ENCODE assay signal across 7 mouse cellular contexts in the genomic region with DNA sequence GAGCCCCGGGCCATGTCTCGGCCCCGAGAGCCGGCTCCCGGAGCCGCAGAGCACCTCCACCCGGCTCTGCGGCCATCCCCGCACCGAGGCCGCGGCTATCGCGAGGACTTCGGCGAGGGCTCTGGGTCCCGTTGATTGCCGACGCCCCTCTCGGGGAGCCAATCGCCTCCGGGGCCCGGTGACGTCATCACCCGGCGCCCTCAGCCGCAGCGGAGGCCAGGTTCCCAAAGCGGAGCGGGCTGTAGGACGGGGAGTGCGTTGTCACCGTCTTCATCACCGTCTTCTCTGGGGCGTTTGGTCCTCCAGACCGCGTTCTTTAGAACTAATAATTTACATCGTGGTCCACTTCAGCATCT. TPM values are rescaled to one million over a fixed set of nuclear protein-coding genes. Genes with fewer than 3 reads are reported as not detected.
DNase-seq lines count a peak whose midpoint lies in the region; ATAC-seq and TF ChIP-seq lines count a peak whose summit lies in the region.

A gene (minus strand): TSS at position 123 of the 356 bp plus-strand sequence.

- TF ChIP-seq CTCF in kidney, adult 2 months (conservative IDR thresholded peaks at IDR 0.05; ENCODE audit: insufficient read depth, insufficient read length, low read depth, low read length) = no peak
- no peak for TF ChIP-seq CTCF in spleen, adult 2 months (IDR thresholded peaks at IDR 0.05; ENCODE audit: extremely low read depth, insufficient read depth, insufficient read length, insufficient replicate concordance)

- ATAC-seq in embryonic facial prominence, embryonic 12.5 days (ENCODE audit: insufficient number of reproducible peaks, insufficient read depth, low FRiP score, low TSS enrichment) = peak; percentile 96
- ATAC-seq in limb, embryonic 12.5 days (ENCODE audit: insufficient number of reproducible peaks, insufficient read depth, low FRiP score, low TSS enrichment, low read depth) = peak; percentile 96
- peak; percentile 97 for ATAC-seq in midbrain, embryonic 15.5 days (replicated peaks)

- H3K27me3 ChIP-seq in embryonic facial prominence, embryonic 12.5 days = no peaks in the 10 kb centered on the region
- H3K27me3 ChIP-seq in kidney, adult 2 months (replicated peaks; ENCODE audit: control insufficient read depth, insufficient read depth, low read length) = no peaks in the 10 kb centered on the region
- no peaks in the 10 kb centered on the region for H3K27me3 ChIP-seq in limb, embryonic 12.5 days
- H3K27me3 ChIP-seq in midbrain, embryonic 15.5 days (replicated peaks) = no peaks in the 10 kb centered on the region
- H3K27me3 ChIP-seq in spleen, adult 2 months (ENCODE audit: control insufficient read depth, insufficient read depth, low read length) = no peaks in the 10 kb centered on the region

- TF ChIP-seq POLR2A in kidney, adult 2 months (IDR thresholded peaks at IDR 0.05; ENCODE audit: low read depth, low read length) = peak; percentile 95
- TF ChIP-seq POLR2A in spleen, adult 2 months (IDR thresholded peaks at IDR 0.05; ENCODE audit: low read depth, low read length) = peak; percentile 93

- H3K9me3 ChIP-seq in embryonic facial prominence, embryonic 12.5 days = no peaks in the 10 kb centered on the region
- H3K9me3 ChIP-seq in limb, embryonic 12.5 days = no peaks in the 10 kb centered on the region
- no peaks in the 10 kb centered on the region for H3K9me3 ChIP-seq in midbrain, embryonic 15.5 days

- peaks cover 10% of the 10 kb centered on the region; the same call in 1 of the 2 replicates for H3K4me1 ChIP-seq in embryonic facial prominence, embryonic 12.5 days
- no peaks in the 10 kb centered on the region; the same call in 1 of the 2 replicates for H3K4me1 ChIP-seq in kidney, adult 2 months (ENCODE audit: control insufficient read depth, insufficient read depth, low read length)
- peaks cover 8% of the 10 kb centered on the region for H3K4me1 ChIP-seq in limb, embryonic 12.5 days (replicated peaks)
- peaks cover 27% of the 10 kb centered on the region for H3K4me1 ChIP-seq in midbrain, embryonic 15.5 days
- peaks cover 5% of the 10 kb centered on the region; the same call in 1 of the 2 replicates for H3K4me1 ChIP-seq in spleen, adult 2 months (ENCODE audit: control insufficient read depth, insufficient read depth, insufficient read length)

- H3K27ac ChIP-seq in embryonic facial prominence, embryonic 12.5 days = peak within 1 kb of the TSS; percentile 72
- peak within 1 kb of the TSS; percentile 87 for H3K27ac ChIP-seq in kidney, adult 2 months (ENCODE audit: insufficient read depth, low read depth, low read length)
- peak within 1 kb of the TSS; percentile 80 for H3K27ac ChIP-seq in limb, embryonic 12.5 days
- peak within 1 kb of the TSS; percentile 88 for H3K27ac ChIP-seq in midbrain, embryonic 15.5 days
- H3K27ac ChIP-seq in spleen, adult 2 months (ENCODE audit: insufficient read depth, low read length) = peak within 1 kb of the TSS; percentile 78

- peak within 1 kb of the TSS; percentile 75 for H3K4me2 ChIP-seq in embryonic facial prominence, embryonic 12.5 days (replicated peaks)
- H3K4me2 ChIP-seq in limb, embryonic 12.5 days = peak within 1 kb of the TSS; percentile 80
- peak within 1 kb of the TSS; percentile 66 for H3K4me2 ChIP-seq in midbrain, embryonic 15.5 days

- H3K4me3 ChIP-seq in embryonic facial prominence, embryonic 12.5 days = peak within 1 kb of the TSS; percentile 82
- H3K4me3 ChIP-seq in kidney, adult 2 months (ENCODE audit: insufficient read depth, low read depth, low read length) = peak within 1 kb of the TSS; percentile 90
- peak within 1 kb of the TSS; percentile 92 for H3K4me3 ChIP-seq in limb, embryonic 12.5 days (replicated peaks)
- peak within 1 kb of the TSS; percentile 93 for H3K4me3 ChIP-seq in midbrain, embryonic 15.5 days
- H3K4me3 ChIP-seq in spleen, adult 2 months (ENCODE audit: extremely low read depth, insufficient read depth, insufficient read length) = peak within 1 kb of the TSS; percentile 89

- peak; percentile 98 for DNase-seq in adrenal gland, postnatal 25 days
- peak; percentile 96 to 98 for DNase-seq in heart, adult 18-20 months
- DNase-seq in kidney, adult 2 months = peak; percentile 97
- peak; percentile 88 to 95 for DNase-seq in spleen, adult 2 months (ENCODE audit: low read depth in 1 of 2, low spot score in 2 of 2)

- H3K9ac ChIP-seq in embryonic facial prominence, embryonic 12.5 days = peak within 1 kb of the TSS; percentile 90
- peak within 1 kb of the TSS; percentile 94 for H3K9ac ChIP-seq in limb, embryonic 12.5 days (replicated peaks)
- peak within 1 kb of the TSS; percentile 96 for H3K9ac ChIP-seq in midbrain, embryonic 15.5 days

- under 1% methylated on average over 38 of the region's 38 CpGs for WGBS in embryonic facial prominence, embryonic 12.5 days
- under 1% methylated on average over 38 of the region's 38 CpGs for WGBS in kidney, adult 2 months
- under 1% methylated on average over 38 of the region's 38 CpGs for WGBS in limb, embryonic 12.5 days
- 0% methylated on average over 38 of the region's 38 CpGs for WGBS in midbrain, embryonic 15.5 days
- WGBS in spleen, adult 2 months = under 1% methylated on average over 38 of the region's 38 CpGs

- H3K36me3 ChIP-seq in embryonic facial prominence, embryonic 12.5 days = peaks cover 25% of the 10 kb centered on the region
- H3K36me3 ChIP-seq in kidney, adult 2 months (ENCODE audit: control insufficient read depth, insufficient read depth, low read length) = no peaks in the 10 kb centered on the region; the same call in 1 of the 2 replicates
- peaks cover 34% of the 10 kb centered on the region for H3K36me3 ChIP-seq in limb, embryonic 12.5 days
- peaks cover 9% of the 10 kb centered on the region; the same call in 1 of the 2 replicates for H3K36me3 ChIP-seq in midbrain, embryonic 15.5 days (replicated peaks)
- peaks cover 8% of the 10 kb centered on the region; the same call in 1 of the 2 replicates for H3K36me3 ChIP-seq in spleen, adult 2 months (ENCODE audit: control insufficient read depth, insufficient read depth, low read length)

RNA-seq across cellular contexts. Expression of the gene that starts here (rescaled TPM):
- 47.2 and 56.3 TPM in 2 replicates for total RNA-seq in adrenal gland, postnatal 25 days (2021)
- polyA plus RNA-seq in embryonic facial prominence, embryonic 12.5 days (2016; fragmentation: Nextera tagmentation; extraction: Ambion mirVana) = 102 and 105 TPM in 2 replicates
- total RNA-seq in heart, adult 18-20 months (2021) = 10 to 100 TPM; 11.1 to 14.2 TPM
- polyA plus RNA-seq in kidney, adult 2 months (2012; rRNA removed) = 84.0 and 100 TPM in 2 replicates
- 96.6 and 99.3 TPM in 2 replicates for polyA plus RNA-seq in limb, embryonic 12.5 days (2016; fragmentation: Nextera tagmentation; extraction: Ambion mirVana)
- polyA plus RNA-seq in midbrain, embryonic 15.5 days (2015; fragmentation: Nextera tagmentation; extraction: Ambion mirVana) = 144 and 147 TPM in 2 replicates
- polyA plus RNA-seq in spleen, adult 2 months (2012; rRNA removed) = 39.2 and 42.2 TPM in 2 replicates

Comparison
In these comparisons a context has a peak if more than half of its experiments do, and no peak if none do; other contexts are left out.
1. Peak in every context shown above with its lines: DNase-seq, ATAC-seq, H3K4me3 ChIP-seq and H3K27ac ChIP-seq.